Mouse (Mus musculus) embryonic fibroblast, embryonic 13.5 days (primary cell): ENCODE measurements around the gene Dennd1a.

ENCODE experiments used
- CTCF ChIP-seq: IDR thresholded peaks from 2 replicates; pipeline ENCODE4 v1.5.1; 2011; ENCODE audit warnings: mild to moderate bottlenecking, control low read depth, low read length, moderate library complexity, borderline replicate concordance; ENCODE audit not compliant: insufficient read depth
- POLR2A ChIP-seq: IDR thresholded peaks from 2 replicates; pipeline ENCODE4 v1.6.1; 2011; ENCODE audit warnings: low read depth, mild to moderate bottlenecking, control low read depth, low read length, moderate library complexity

GRCm38 (mm10) chr2:37837542-37837941 lies 449.6 kb downstream of the Dennd1a start:
- no peak for TF ChIP-seq POLR2A
- TF ChIP-seq CTCF = no peak
